Mouse (Mus musculus) B cell, adult 62 days (primary cell): ENCODE measurements around the gene Tmem59l. TPM values are rescaled to one million over a fixed set of nuclear protein-coding genes. Genes with fewer than 3 reads are reported as not detected.

Source experiments
- total RNA-seq: library from RNA; stranded (reverse); gene quantifications from 4 replicates; pipeline ENCODE4 v1.2.4, GENCODE M21; 2023

Gene Tmem59l
- not detected in 4 replicates for total RNA-seq

DNA sequence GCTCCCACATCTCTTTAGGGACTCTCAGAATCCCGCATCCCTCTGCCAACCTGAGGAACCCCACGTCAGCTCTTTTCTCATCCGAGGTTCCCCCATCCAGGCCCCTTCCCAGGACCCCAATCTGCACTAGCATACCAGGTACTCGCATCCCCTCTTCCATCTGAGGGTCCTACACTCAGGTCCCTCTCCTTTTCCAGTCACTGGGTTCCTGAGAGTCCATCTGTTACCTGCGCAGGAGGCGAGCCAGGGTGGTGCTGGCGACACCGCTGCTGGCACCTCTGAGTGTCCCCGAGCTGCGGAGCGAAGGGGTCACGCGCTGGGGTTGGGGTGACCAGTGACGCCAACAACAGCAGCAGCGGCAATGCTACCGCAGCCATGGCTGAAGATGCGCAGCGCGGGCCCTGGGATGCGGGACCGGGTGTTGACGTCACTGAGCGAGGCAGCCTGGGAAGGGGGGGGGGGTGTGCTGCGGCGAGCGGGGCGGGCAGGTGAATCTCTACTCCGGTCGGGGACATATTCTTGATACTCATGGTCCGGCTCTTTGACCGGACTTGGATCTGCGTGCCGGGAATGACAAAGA lies at the start of gene Tmem59l:
TSS of gene Tmem59l (minus strand) at position 418 of the 580 bp plus-strand sequence.

DNA sequence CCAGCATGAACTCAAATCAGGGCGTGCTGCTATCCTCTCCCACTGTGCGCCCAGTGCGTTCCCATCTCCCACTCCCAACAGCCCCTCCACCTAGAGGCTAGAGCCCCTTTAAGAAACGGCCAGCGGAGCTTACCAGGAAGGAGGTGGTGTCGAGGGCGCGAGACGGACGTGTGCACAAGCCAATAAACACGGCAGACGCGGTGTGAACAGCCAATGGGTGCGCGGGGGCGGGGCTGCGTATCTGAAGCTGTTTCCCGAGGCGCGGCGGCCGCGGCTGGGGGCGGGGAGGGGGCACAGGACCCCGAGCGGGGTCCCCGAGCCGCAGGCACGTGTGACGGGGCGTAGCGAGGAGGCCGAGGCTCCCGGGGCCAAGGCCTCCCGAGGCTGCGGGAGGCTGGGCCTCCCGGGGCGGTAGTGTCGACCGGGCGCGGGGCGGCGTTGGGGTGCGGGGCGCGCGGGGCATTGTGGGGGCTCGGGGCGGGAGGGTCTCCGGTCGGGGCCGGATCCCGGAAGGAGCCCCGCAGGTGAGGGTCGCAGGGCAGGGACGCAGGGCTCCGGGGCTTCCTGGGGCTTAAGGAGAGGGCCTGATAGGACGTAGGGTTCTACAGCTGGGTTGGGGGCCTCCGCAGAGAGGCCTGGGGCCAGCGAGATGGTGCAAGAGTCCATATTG lies 40.5 kb upstream of the Tmem59l start, which contains the start of the genes Fkbp8 and Kxd1:
TSS of gene Fkbp8 (plus strand) at position 213 of the 670 bp plus-strand sequence.
TSS of gene Kxd1 (minus strand) at position 445 of the 670 bp plus-strand sequence.

DNA sequence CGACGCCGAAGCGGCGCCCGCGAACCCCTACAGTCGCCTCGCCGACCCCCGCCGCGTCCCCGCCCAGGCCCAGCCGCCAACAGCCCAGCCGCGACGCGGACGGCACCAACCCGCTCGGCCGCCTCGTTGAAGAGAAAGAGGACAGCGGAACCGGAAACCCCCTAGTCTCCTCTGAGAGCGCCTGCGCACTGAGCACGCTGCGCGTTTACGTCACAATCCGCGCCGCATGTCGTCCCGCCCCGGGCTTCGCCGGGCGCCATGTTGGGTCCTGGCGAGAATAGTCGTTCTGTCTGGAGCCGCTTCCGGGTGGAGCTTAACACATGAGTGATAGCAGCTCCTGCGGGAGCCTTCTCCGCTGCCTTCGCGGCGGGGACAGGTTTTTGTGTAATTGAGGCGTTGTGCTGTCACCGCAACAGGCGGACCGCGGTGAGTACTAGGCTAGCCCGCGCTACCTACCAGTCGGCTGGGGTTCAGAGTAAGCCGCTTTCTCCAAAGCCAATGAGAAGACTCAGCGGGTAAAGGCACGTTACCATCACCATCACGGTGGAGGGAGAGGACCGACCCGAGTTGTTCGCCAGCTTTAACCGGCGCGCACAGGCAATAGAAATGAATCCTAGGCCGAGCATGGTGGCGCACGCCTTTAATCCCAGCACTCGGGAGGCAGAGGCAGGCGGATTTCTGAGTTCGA lies 23.2 kb upstream of the Tmem59l start, which contains the start of gene Uba52:
TSS of gene Uba52 (minus strand) at position 574 of the 688 bp plus-strand sequence.

GRCm38 (mm10) chr8:70506328-70507026 lies 19.3 kb upstream of the Tmem59l start, which contains the start of gene Rex1bd:
Rex1bd (minus strand) TSS chr8:70506752.

DNA sequence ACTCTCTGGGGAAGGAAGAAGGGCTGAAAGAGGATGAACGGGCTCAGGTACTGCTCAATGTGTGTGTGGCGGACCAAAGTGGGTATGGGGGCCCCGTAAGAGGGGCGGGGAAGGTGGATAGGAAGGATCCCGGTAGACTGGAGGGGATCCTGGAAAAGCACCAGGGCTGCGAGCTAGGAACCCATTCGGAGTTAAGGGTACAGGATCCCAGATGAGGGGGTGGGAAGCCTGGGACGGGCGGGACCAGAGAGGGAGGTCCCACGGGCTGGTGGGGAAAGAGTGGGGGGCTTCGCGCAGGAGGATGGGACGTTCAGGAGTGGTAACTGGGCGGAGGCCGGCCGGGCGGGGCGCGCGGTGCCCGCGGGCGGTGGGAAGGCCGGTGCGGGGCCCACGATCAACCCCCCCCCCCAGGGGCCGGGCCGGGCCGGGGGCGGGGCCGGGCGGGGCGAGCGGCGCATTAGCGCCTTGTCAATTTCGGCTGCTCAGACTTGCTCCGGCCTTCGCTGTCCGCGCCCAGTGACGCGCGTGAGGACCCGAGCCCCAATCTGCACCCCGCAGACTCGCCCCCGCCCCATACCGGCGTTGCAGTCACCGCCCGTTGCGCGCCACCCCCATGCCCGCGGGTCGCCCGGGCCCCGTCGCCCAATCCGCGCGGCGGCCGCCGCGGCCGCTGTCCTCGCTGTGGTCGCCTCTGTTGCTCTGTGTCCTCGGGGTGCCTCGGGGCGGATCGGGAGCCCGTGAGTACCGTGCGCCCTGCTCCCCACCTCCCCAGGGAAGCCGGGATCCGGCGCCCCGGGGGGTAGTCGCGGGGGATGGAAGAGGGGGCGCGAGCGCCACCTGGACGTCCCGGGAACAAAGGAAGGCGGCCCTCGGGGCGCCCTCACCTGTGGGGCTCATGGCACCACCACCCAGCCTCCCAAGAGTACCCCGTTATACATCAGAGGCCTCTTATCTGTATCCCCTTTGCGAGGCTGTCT lies 5.8 kb upstream of the Tmem59l start, which contains the start of gene Crlf1:
TSS of gene Crlf1 (plus strand) at position 495 of the 977 bp plus-strand sequence.

GRCm38 (mm10) chr8:70476333-70477268 lies 10.6 kb downstream of the Tmem59l start, which contains the start of gene Klhl26:
Klhl26 (minus strand) TSS chr8:70476968.

GRCm38 (mm10) chr8:70439055-70439847 lies 47.9 kb downstream of the Tmem59l start, which contains the start of gene Crtc1:
Crtc1 (minus strand) TSS chr8:70439579.

Other genes with a start within 250 kb of the Tmem59l start
- gene Homer3, start 204.5 kb downstream of the Tmem59l start, total RNA-seq, result 6.2 to 9.0 TPM (median 6.9 TPM) in 4 replicates
- 67.5 to 86.5 TPM (median 76.3 TPM) in 4 replicates for gene Ddx49, start 184.9 kb downstream of the Tmem59l start, total RNA-seq
- gene Cope, start 184.8 kb downstream of the Tmem59l start, total RNA-seq, result 94.5 to 110 TPM (median 108 TPM) in 4 replicates
- gene Cers1, start 171.6 kb downstream of the Tmem59l start, total RNA-seq, result not detected in 4 replicates
- gene Gdf1, start 157.5 kb downstream of the Tmem59l start, total RNA-seq, result not detected in 4 replicates
- 68.7 to 78.5 TPM (median 70.9 TPM) in 4 replicates for gene Upf1, start 134.1 kb downstream of the Tmem59l start, total RNA-seq
- gene Comp, start 113.8 kb downstream of the Tmem59l start, total RNA-seq, result 0.48 TPM in 1 of 4 replicates, not detected in the others
- gene Crtc1, start 47.8 kb downstream of the Tmem59l start, total RNA-seq, result 16.1 to 28.0 TPM (median 24.1 TPM) in 4 replicates
- gene Klhl26, start 10.4 kb downstream of the Tmem59l start, total RNA-seq, result 8.4 to 10.1 TPM (median 8.6 TPM) in 4 replicates
- 1.2 to 2.5 TPM (median 2.0 TPM) in 3 of 4 replicates, not detected in the other for gene Crlf1, start 5.8 kb upstream of the Tmem59l start, total RNA-seq
- 33.3 to 46.0 TPM (median 38.6 TPM) in 4 replicates for gene Rex1bd, start 19.4 kb upstream of the Tmem59l start, total RNA-seq
- gene Uba52, start 23.4 kb upstream of the Tmem59l start, total RNA-seq, result 2,835 to 2,861 TPM (median 2,853 TPM) in 4 replicates
- 231 to 253 TPM (median 245 TPM) in 4 replicates for gene Fkbp8, start 40.4 kb upstream of the Tmem59l start, total RNA-seq
- 53.7 to 70.3 TPM (median 60.4 TPM) in 4 replicates for gene Kxd1, start 40.6 kb upstream of the Tmem59l start, total RNA-seq
- 26.1 to 31.6 TPM (median 29.4 TPM) in 4 replicates for gene Ell, start 52.1 kb upstream of the Tmem59l start, total RNA-seq
- 101 to 107 TPM (median 103 TPM) in 4 replicates for gene Isyna1, start 107.0 kb upstream of the Tmem59l start, total RNA-seq
- gene Ssbp4, start 121.5 kb upstream of the Tmem59l start, total RNA-seq, result 64.4 to 94.1 TPM (median 74.8 TPM) in 4 replicates
- 5.1 to 10.7 TPM (median 6.9 TPM) in 4 replicates for gene Lrrc25, start 128.8 kb upstream of the Tmem59l start, total RNA-seq
- gene Gdf15, start 145.1 kb upstream of the Tmem59l start, total RNA-seq, result not detected in 4 replicates
- gene Pgpep1, start 173.0 kb upstream of the Tmem59l start, total RNA-seq, result 11.2 to 14.7 TPM (median 12.6 TPM) in 4 replicates
- gene Lsm4, start 185.9 kb upstream of the Tmem59l start, total RNA-seq, result 121 to 135 TPM (median 129 TPM) in 4 replicates
- 2,399 to 2,837 TPM (median 2,594 TPM) in 4 replicates for gene Jund, start 211.6 kb upstream of the Tmem59l start, total RNA-seq
- gene Iqcn, start 216.1 kb upstream of the Tmem59l start, total RNA-seq, result 49.7 to 55.4 TPM (median 53.1 TPM) in 4 replicates
- 0.69 to 1.2 TPM in 2 of 4 replicates, not detected in the others for gene Gm3336, start 231.2 kb upstream of the Tmem59l start, total RNA-seq
- gene Pde4c, start 236.4 kb upstream of the Tmem59l start, total RNA-seq, result 1.8 to 3.5 TPM (median 2.8 TPM) in 4 replicates